ENCODE assay signal across 9 mouse cellular contexts in genomic region chr6:145338571-145339294, GRCm38 (mm10).
A peak's percentile ranks its signal among the peaks of the same experiment; 100 is the strongest.
DNase-seq lines count a peak whose midpoint lies in the region; ATAC-seq and TF ChIP-seq lines count a peak whose summit lies in the region.
"Had no signal": no experiment of that assay in that cellular context is flagged by ENCODE, and none has a peak within 500 bp of the region (broad histone marks: within the 10 kb centered on the region; RNA-seq: fewer than 3 reads in every experiment).

No protein-coding gene starts in this region.

- no peaks in the 10 kb centered on the region for H3K27me3 ChIP-seq in thymus, adult 2 months (ENCODE audit: control insufficient read depth, insufficient read depth, low read length)
- no peaks in the 10 kb centered on the region for H3K27me3 ChIP-seq in lung, postnatal 0 days (replicated peaks; ENCODE audit: insufficient read depth, low read length)
- H3K27me3 ChIP-seq in limb, embryonic 10.5 days (ENCODE audit: low read depth, poor library complexity, severe bottlenecking) = peaks cover 32% of the 10 kb centered on the region

- peaks cover 8% of the 10 kb centered on the region for H3K4me1 ChIP-seq in thymus, adult 2 months (replicated peaks; ENCODE audit: control insufficient read depth, insufficient read depth, low read length)
- H3K4me1 ChIP-seq in lung, postnatal 0 days (ENCODE audit: insufficient read depth, low read depth, low read length) = peaks cover 11% of the 10 kb centered on the region; the same call in 1 of the 2 replicates
- H3K4me1 ChIP-seq in limb, embryonic 10.5 days = peaks cover 13% of the 10 kb centered on the region

- intact Hi-C loops in heart, postnatal 14 days (cut with DNase I) = loop anchor here (2.0 kb wide), 1 partner anchor 36 kb away; no protein-coding TSS in a partner anchor

- H3K4me3 ChIP-seq in thymus, adult 2 months (ENCODE audit: control insufficient read depth, insufficient read depth, low read length) = no peak overlapping the region
- H3K4me3 ChIP-seq in lung, postnatal 0 days (ENCODE audit: low read depth, low read length) = no peak overlapping the region
- no peak overlapping the region for H3K4me3 ChIP-seq in limb, embryonic 10.5 days

- TF ChIP-seq EP300 in lung, postnatal 0 days (IDR thresholded peaks at IDR 0.05) = no peak; the same call in 1 of the 2 replicates

- H3K9me3 ChIP-seq in lung, postnatal 0 days (ENCODE audit: low read length) = no peaks in the 10 kb centered on the region
- no peaks in the 10 kb centered on the region for H3K9me3 ChIP-seq in limb, embryonic 10.5 days (replicated peaks)

- TF ChIP-seq CTCF in thymus, adult 2 months (IDR thresholded peaks at IDR 0.05; ENCODE audit: borderline replicate concordance, control insufficient read depth, extremely low read depth, insufficient read depth, low read length, poor library complexity) = no peak
- TF ChIP-seq CTCF in lung, postnatal 0 days (IDR thresholded peaks at IDR 0.05) = no peak

- 95% methylated on average over 12 of the region's 12 CpGs for WGBS in thymus, adult 2 months
- 51% methylated on average over 12 of the region's 12 CpGs for WGBS in lung, postnatal 0 days
- WGBS in limb, embryonic 10.5 days = 34% methylated on average over 12 of the region's 12 CpGs

- no peak overlapping the region for H3K4me2 ChIP-seq in lung, postnatal 0 days (replicated peaks; ENCODE audit: low read depth, low read length)

- no peak for DNase-seq in thymus, adult 2 months
- no peak for DNase-seq in thymus, postnatal 10 days (ENCODE audit: low spot score in 2 of 2)
- peak; percentile 83 for DNase-seq in kidney, adult 9 months
- DNase-seq in lung, postnatal 0 days (ENCODE audit: low spot score) = peak; percentile 62
- no peak for DNase-seq in limb, embryonic 10.5 days (ENCODE audit: low spot score)
- DNase-seq in heart, postnatal 14 days = no peak
- DNase-seq: cerebellum, postnatal 10 days had no signal

- TF ChIP-seq POLR2A in thymus, adult 2 months (IDR thresholded peaks at IDR 0.05; ENCODE audit: control insufficient read depth, extremely low read depth, insufficient read depth, low read length, poor library complexity) = no peak

- no peak overlapping the region for H3K9ac ChIP-seq in lung, postnatal 0 days (replicated peaks; ENCODE audit: low read depth)

- H3K36me3 ChIP-seq in thymus, adult 2 months (ENCODE audit: control insufficient read depth, insufficient read depth, low read length) = no peaks in the 10 kb centered on the region
- no peaks in the 10 kb centered on the region for H3K36me3 ChIP-seq in lung, postnatal 0 days (ENCODE audit: insufficient read depth, low read length)
- no peaks in the 10 kb centered on the region for H3K36me3 ChIP-seq in limb, embryonic 10.5 days

- peak overlapping the region; percentile 51; the same call in 1 of the 2 replicates for H3K27ac ChIP-seq in thymus, adult 2 months (ENCODE audit: control insufficient read depth, insufficient read depth, low read length)
- H3K27ac ChIP-seq in lung, postnatal 0 days (ENCODE audit: low read length) = peak overlapping the region; percentile 11; the same call in 1 of the 2 replicates
- no peak overlapping the region for H3K27ac ChIP-seq in limb, embryonic 10.5 days

- no peak for ATAC-seq in lung, postnatal 0 days
- ATAC-seq in megakaryocyte progenitor cell, adult 5-6 weeks (replicated peaks; ENCODE audit: poor library complexity) = no peak
- ATAC-seq: forebrain, embryonic 16.5 days had no signal

Comparison
In these comparisons a context has a peak if more than half of its experiments do, and no peak if none do; other contexts are left out.
1. DNase-seq: peak in kidney, adult 9 months (single experiment) and lung, postnatal 0 days (single experiment); none in thymus, adult 2 months (single experiment), thymus, postnatal 10 days (0 of 2), limb, embryonic 10.5 days (single experiment) and heart, postnatal 14 days (0 of 2).